In the genomic region with DNA sequence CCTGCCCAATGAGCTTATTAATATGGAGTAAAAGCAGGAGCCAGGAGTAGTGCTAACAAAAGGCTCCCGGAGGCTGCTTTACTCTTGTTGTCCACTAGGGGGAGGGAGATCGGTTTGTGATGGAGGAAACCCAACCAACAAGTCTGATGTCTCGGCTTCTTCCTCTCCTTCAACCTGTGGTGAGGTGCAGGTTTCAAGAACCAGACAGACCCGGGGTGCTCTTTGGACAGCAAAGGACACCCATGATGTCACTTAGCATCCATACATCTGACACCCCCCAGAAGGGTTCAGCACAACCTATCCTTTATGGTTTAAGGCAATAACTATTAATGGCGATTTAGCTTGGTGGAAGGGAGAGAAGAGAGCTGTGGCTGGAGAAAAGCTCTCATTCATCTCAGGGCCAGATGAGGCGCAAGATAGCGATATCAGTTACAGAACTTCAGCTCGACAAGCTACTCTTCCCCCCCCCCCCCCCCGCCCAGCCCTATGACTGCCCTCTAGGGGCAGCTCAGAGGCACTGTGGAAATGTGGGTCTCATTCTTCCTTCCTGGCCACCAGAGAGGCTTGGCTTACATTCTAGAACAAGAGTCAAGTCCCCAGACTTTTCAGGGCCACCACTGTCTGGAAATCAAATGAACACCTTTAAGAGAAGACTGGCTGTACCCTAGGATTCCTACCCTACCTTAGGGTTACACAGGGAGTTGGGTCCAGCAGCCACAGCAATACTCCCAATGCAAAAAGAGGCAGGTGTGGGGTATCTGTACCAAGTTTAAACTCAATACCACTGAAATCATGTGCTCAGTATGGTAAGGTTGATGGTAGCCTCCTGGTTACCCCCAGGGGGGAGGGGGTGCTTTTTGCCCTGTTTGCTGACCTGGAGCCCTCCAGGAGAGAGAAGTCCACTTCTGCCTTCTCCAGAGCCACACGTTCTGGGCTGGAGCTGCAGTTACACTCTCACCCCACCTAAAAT, we compare ENCODE assay signal across 1 mouse cellular context.
TF ChIP-seq lines count a peak whose summit lies in the region.

No protein-coding gene starts in this region.

TF ChIP-seq in CH12.LX, 34 proteins besides CTCF, POLR2A, EP300 and RAD21 (continued from another document):
- TF ChIP-seq HCFC1 (IDR thresholded peaks at IDR 0.05; ENCODE audit: low read depth, low read length): no peak; the same call in 1 of the 2 replicates
- no peak for TF ChIP-seq TBP (conservative IDR thresholded peaks at IDR 0.05; ENCODE audit: low read depth, low read length)
- TF ChIP-seq MAZ (IDR thresholded peaks at IDR 0.05; ENCODE audit: low read depth, low read length): peak; percentile 93
- TF ChIP-seq MAX (IDR thresholded peaks at IDR 0.05; ENCODE audit: low read length): no peak
- TF ChIP-seq CHD1 (IDR thresholded peaks at IDR 0.05; ENCODE audit: low read depth, low read length): no peak
